Mouse (Mus musculus) neural tube, embryonic 13.5 days (tissue): ENCODE data around the gene Hapln3. TPM values are rescaled to one million over a fixed set of nuclear protein-coding genes. Genes with fewer than 3 reads are reported as not detected.

Source experiments
- polyA plus RNA-seq: library from polyadenylated mRNA; unstranded; fragments of >200 nt; fragmentation: Nextera tagmentation; extraction: Ambion mirVana; gene quantifications from 2 replicates; pipeline ENCODE4 v1.2.1, GENCODE M21; 2015

Hapln3 gene
- polyA plus RNA-seq, 1 experiment from 2014 or later = 1.7 TPM

Other genes with a start within 250 kb of the Hapln3 start
- 43.8 and 47.9 TPM in 2 replicates for gene Aen, start 235.2 kb downstream of the Hapln3 start, polyA plus RNA-seq
- gene Isg20, start 217.6 kb downstream of the Hapln3 start, polyA plus RNA-seq = 0.45 TPM in 1 of 2 replicates, not detected in the other
- gene Acan, start 77.5 kb downstream of the Hapln3 start, polyA plus RNA-seq = 1.3 and 2.6 TPM in 2 replicates
- 59.3 and 61.1 TPM in 2 replicates for gene Mfge8, start 18.0 kb upstream of the Hapln3 start, polyA plus RNA-seq
- gene Abhd2, start 142.2 kb upstream of the Hapln3 start, polyA plus RNA-seq = 15.7 and 16.7 TPM in 2 replicates